Mouse (Mus musculus) spleen, adult 2 months (tissue): ENCODE data around the gene Syngr1. TPM values are rescaled to one million over a fixed set of nuclear protein-coding genes. Genes with fewer than 3 reads are reported as not detected.

Source experiments
- DNase-seq, 2 experiments: peaks; one replicate each; pipeline versions ENCODE4 v3.0.0 to v3.0.0-alpha.2; 2012 to 2021; ENCODE audit warnings: low spot score in 2 of 2, low read depth in 1 of 2
- H3K27ac ChIP-seq: fragments of 200-500 bp; 2 replicates; pipeline ENCODE4 v1.5.1; 2012; ENCODE audit warnings: low read length, inconsistent platforms; ENCODE audit not compliant: insufficient read depth
- H3K27me3 ChIP-seq: fragments of 200-500 bp; 2 replicates; pipeline ENCODE4 v1.6.1; 2012; ENCODE audit warnings: mild to moderate bottlenecking, moderate library complexity, low read length, inconsistent platforms; ENCODE audit not compliant: control insufficient read depth, insufficient read depth
- H3K36me3 ChIP-seq: fragments of 200-500 bp; 2 replicates; pipeline ENCODE4 v1.6.1; 2012; ENCODE audit warnings: mild to moderate bottlenecking, low read length, inconsistent platforms; ENCODE audit not compliant: control insufficient read depth, insufficient read depth
- H3K4me1 ChIP-seq: fragments of 200-500 bp; 2 replicates; pipeline ENCODE4 v1.6.1; 2011; ENCODE audit warnings: inconsistent platforms; ENCODE audit not compliant: control insufficient read depth, insufficient read depth, insufficient read length
- H3K4me3 ChIP-seq: fragments of 200-500 bp; 2 replicates; pipeline ENCODE4 v1.5.1; 2011; ENCODE audit warnings: mild to moderate bottlenecking, inconsistent platforms; ENCODE audit not compliant: insufficient read depth, insufficient read length; ENCODE audit errors: extremely low read depth
- CTCF ChIP-seq: fragments of 200-500 bp; IDR thresholded peaks from 2 replicates; pipeline ENCODE4 v1.5.1; 2011; ENCODE audit warnings: mild to moderate bottlenecking, inconsistent platforms; ENCODE audit not compliant: insufficient read depth, insufficient read length, insufficient replicate concordance; ENCODE audit errors: extremely low read depth
- POLR2A ChIP-seq: fragments of 200-500 bp; IDR thresholded peaks from 2 replicates; pipeline ENCODE4 v1.6.1; 2011; ENCODE audit warnings: low read depth, low read length, inconsistent platforms
- WGBS: fragments of 180-500 bp; shearing (Covaris S2); methylation state at CpG from one replicate; pipeline ENCODE4 v1.1.7; 2018; 5-methylcytosine and 5-hydroxymethylcytosine counted together
- polyA plus RNA-seq: library from polyadenylated mRNA; depleted of rRNA; stranded (reverse); fragments of >200 nt; gene quantifications from 2 replicates; pipeline ENCODE4 v1.2.3, GENCODE M21; 2012

The Syngr1 gene
- polyA plus RNA-seq, 1 experiment, result 9.9 TPM

DNA sequence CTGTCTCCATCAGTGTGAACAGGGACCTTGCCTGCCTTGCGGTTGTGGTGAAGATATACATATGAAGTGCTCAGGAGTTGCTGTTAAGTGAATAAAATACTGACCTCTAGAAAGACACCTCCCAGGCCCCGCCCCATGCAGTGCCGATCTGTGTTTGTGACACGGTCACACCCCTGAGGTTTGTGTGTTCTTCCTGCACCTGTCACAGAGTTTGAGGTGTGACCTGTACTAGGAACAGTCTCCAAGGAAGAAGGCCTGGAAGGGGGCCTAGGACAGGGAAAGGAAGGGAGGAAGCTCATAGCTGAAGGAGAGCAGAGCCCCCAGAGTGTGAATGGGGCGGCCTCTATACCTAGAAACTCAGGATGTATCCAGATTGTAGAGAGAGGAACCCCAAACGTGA lies 11.4 kb downstream of the Syngr1 start:
- no peaks in the 10 kb centered on the region for H3K36me3 ChIP-seq
- 83% methylated on average over 6 of the region's 6 CpGs for WGBS
- H3K4me1 ChIP-seq, result no peaks in the 10 kb centered on the region
- H3K4me3 ChIP-seq, result no peak overlapping the region
- H3K27ac ChIP-seq, result no peak overlapping the region
- TF ChIP-seq CTCF (no peak), POLR2A (no peak)
- no peak for DNase-seq
- H3K27me3 ChIP-seq, result no peaks in the 10 kb centered on the region

DNA sequence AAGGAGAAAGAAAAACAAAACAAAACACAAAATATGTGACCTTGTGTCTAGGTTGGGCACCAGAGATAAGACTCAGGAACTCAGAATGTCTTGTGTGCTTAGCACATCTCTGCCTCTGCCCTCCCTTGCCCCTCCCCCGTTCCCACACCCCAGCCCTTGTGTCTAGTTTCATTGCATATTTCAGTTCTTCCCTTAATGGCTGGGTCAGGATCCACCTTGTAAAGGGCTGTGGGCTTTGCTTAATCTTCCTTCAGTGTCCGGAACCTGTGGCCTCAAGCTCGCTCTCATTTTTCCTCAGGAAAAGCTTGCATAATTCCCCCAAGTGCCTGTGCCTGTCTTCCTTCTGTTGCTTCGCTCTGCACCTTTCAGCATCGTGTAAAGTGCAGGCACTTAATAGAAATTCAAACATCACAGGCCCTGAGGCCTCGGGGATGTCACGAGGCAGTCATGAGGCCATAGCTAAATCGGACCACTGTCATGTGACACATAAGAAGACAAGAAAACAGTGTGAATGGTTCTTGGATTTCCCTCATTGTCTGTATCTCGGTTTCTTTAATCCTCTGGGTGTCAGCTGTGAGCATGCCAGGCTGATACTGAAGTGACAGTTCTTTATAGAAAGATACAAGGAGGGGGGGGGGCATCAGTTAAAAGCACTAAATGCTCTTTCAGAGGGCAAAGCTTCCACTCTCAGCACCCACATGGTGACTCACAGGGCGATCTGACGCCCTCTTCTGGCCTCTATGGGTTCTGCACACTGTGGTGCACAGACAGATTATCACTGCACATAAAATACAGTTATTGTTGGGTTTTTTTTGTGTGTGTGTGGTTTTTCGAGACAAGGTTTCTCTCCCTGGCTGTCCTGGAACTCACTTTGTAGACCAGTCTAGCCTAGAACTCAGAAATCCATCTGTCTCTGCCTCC lies 14.6 kb downstream of the Syngr1 start:
- TF ChIP-seq POLR2A (no peak), CTCF (no peak)
- Histone ChIP-seq H3K36me3 (no peaks in the 10 kb centered on the region), H3K27me3 (no peaks in the 10 kb centered on the region), H3K4me3 (no peak overlapping the region), H3K27ac (no peak overlapping the region), H3K4me1 (no peaks in the 10 kb centered on the region)
- no peak for DNase-seq
- 82% methylated on average over 12 of the region's 12 CpGs for WGBS

DNA sequence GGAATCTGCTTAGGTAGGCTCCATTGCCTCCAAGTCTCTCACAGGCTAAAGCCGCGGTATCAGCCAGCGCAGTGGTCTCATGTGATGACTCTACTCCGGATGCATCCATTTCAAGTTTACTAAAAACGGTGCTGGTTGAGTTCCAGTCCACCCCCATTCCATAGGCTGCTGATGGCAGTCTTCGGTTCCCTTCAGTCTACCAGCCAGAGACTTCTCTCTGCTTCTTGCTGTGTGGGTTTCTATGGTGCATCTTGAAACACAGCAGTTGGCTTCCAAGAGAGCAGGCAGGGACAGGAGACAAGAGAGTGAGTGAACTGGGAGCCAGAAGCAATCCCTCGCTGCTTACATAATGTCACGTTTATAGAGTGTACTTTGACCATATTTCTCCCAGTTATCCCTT lies 16.0 kb downstream of the Syngr1 start:
- TF ChIP-seq POLR2A (no peak), CTCF (no peak)
- H3K4me3 ChIP-seq, result no peak overlapping the region
- H3K36me3 ChIP-seq, result no peaks in the 10 kb centered on the region
- DNase-seq, result no peak
- no peaks in the 10 kb centered on the region for H3K4me1 ChIP-seq
- no peaks in the 10 kb centered on the region for H3K27me3 ChIP-seq
- WGBS, result 96% methylated on average over 8 of the region's 8 CpGs
- H3K27ac ChIP-seq, result no peak overlapping the region

DNA sequence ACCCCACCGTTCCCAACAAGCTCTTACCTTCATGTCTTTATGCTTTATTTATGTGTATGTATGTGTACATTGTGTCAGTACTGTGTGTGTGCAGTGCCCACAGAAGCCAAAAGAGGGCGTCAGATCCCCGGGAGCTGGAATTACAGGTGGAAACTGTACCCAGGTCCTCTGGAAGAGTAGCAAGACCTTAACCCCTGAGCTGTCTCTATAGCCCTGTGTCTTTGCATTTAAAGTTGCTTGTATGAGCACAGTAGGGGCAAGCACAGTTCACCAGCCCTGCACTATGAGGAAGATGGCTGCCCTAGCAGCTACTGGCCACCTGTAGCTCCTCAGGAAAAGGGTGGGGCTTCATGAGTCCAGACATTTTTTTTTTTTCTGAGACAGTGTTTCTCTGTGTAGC lies 16.4 kb downstream of the Syngr1 start:
- no peak overlapping the region for H3K4me3 ChIP-seq
- no peaks in the 10 kb centered on the region for H3K36me3 ChIP-seq
- no peaks in the 10 kb centered on the region for H3K4me1 ChIP-seq
- no peak overlapping the region for H3K27ac ChIP-seq
- no peak for TF ChIP-seq POLR2A
- no peak for TF ChIP-seq CTCF
- DNase-seq, result no peak
- no peaks in the 10 kb centered on the region for H3K27me3 ChIP-seq
- WGBS, result 93% methylated on average over 3 of the region's 3 CpGs

DNA sequence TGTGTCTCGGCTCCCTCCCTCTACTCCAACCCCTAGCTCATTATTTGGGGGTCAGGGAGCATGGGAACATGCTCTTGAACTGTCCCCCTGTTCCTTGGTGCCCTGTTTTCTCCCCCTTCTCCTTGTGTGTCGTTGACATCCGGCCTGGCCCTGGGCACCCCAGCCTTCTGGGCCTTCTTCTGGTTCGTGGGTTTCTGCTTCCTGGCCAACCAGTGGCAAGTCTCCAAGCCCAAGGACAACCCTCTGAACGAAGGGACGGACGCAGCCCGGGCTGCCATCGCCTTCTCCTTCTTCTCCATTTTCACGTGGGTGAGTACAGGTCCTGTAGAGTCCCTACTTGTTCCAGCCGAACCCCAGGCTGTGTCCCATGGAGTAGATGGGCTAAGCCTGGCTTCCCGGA lies 20.3 kb downstream of the Syngr1 start:
- Histone ChIP-seq H3K27me3 (no peaks in the 10 kb centered on the region), H3K4me1 (no peaks in the 10 kb centered on the region), H3K27ac (no peak overlapping the region), H3K36me3 (no peaks in the 10 kb centered on the region), H3K4me3 (no peak overlapping the region)
- no peak for DNase-seq
- WGBS, result 50% methylated on average over 12 of the region's 12 CpGs
- TF ChIP-seq CTCF (no peak), POLR2A (no peak)

DNA sequence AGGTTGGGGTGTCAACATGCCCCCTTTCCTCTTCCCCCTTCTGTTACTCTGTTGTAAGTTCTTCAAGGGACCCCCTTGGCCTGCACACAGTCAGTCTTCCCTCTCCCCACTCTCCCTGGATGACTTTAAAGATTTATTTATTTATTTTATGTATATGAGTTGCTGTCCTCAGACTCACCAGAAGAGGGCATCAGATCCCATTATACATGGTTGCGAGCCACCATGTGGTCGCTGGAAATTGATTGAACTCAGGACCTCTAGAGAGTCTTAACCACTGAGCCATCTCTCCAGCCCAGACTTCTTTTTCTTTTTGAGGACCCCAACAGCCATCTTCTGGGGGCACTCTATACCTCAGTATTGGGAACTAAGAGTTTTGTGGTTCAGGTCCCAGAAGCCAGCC lies 21.4 kb downstream of the Syngr1 start:
- TF ChIP-seq POLR2A (no peak), CTCF (no peak)
- no peak for DNase-seq
- no peak overlapping the region for H3K27ac ChIP-seq
- no peaks in the 10 kb centered on the region for H3K36me3 ChIP-seq
- WGBS, result 54% methylated on average over 2 of the region's 2 CpGs
- H3K4me1 ChIP-seq, result no peaks in the 10 kb centered on the region
- H3K4me3 ChIP-seq, result no peak overlapping the region
- H3K27me3 ChIP-seq, result no peaks in the 10 kb centered on the region

DNA sequence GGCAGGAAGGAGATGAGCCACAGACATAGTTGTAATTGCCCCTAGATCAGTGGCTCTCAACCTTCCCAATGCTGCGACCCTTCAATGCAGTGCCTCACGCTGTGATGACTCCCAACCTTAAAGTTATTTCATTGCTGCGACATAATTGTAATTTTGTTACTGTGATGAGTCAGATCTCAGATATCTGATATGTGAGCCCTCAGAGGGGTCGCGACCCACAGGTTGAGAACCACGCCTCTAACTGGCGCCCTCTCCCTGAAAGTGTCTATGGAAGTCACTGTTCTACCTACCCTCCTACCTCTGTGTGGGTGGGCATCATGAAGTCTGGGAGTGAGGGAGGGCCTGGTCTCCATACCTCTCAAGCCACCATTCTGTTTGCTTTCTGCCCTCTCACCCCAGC lies 23.3 kb downstream of the Syngr1 start:
- WGBS, result 95% methylated on average over 7 of the region's 7 CpGs
- H3K27me3 ChIP-seq, result no peaks in the 10 kb centered on the region
- no peak for DNase-seq
- H3K36me3 ChIP-seq, result no peaks in the 10 kb centered on the region
- H3K27ac ChIP-seq, result no peak overlapping the region
- no peak overlapping the region for H3K4me3 ChIP-seq
- TF ChIP-seq CTCF (no peak), POLR2A (no peak)
- H3K4me1 ChIP-seq, result no peaks in the 10 kb centered on the region
